Comparison of ENCODE assay signal across 23 mouse cellular contexts in genomic region chr3:84234562-84234961, GRCm38 (mm10).
DNase-seq lines count a peak whose midpoint lies in the region; ATAC-seq and TF ChIP-seq lines count a peak whose summit lies in the region.
"Had no signal": no experiment of that assay in that cellular context is flagged by ENCODE, and none has a peak within 500 bp of the region (broad histone marks: within the 10 kb centered on the region; RNA-seq: fewer than 3 reads in every experiment).

No protein-coding gene starts in this region.

- H3K4me3 ChIP-seq in hindbrain, embryonic 10.5 days, result no peak overlapping the region
- no peak overlapping the region for H3K4me3 ChIP-seq in hindbrain, embryonic 13.5 days
- no peak overlapping the region for H3K4me3 ChIP-seq in liver, postnatal 0 days (ENCODE audit: low read depth, low read length)
- no peak overlapping the region for H3K4me3 ChIP-seq in liver, embryonic 11.5 days (ENCODE audit: low read depth, low read length)
- H3K4me3 ChIP-seq in brown adipose tissue, adult 24 weeks (ENCODE audit: insufficient read depth, low read depth, low read length), result no peak overlapping the region
- H3K4me3 ChIP-seq in stomach, postnatal 0 days (ENCODE audit: low read depth, low read length), result no peak overlapping the region
- H3K4me3 ChIP-seq: embryonic facial prominence, embryonic 10.5 days; heart, embryonic 10.5 days had no signal

- TF ChIP-seq EP300 in liver, postnatal 0 days (IDR thresholded peaks at IDR 0.05; ENCODE audit: low read depth), result no peak
- TF ChIP-seq EP300 in stomach, postnatal 0 days (optimal IDR thresholded peaks at IDR 0.05), result no peak

- no peak for TF ChIP-seq CTCF in liver, postnatal 0 days (IDR thresholded peaks at IDR 0.05; ENCODE audit: low read depth)
- TF ChIP-seq CTCF in stomach, postnatal 0 days (IDR thresholded peaks at IDR 0.05; ENCODE audit: low read depth), result no peak

- H3K4me1 ChIP-seq in hindbrain, embryonic 10.5 days (replicated peaks), result peaks cover 57% of the 10 kb centered on the region
- H3K4me1 ChIP-seq in hindbrain, embryonic 13.5 days (replicated peaks), result peaks cover 28% of the 10 kb centered on the region
- peaks cover 28% of the 10 kb centered on the region for H3K4me1 ChIP-seq in liver, postnatal 0 days (ENCODE audit: insufficient read depth)
- peaks cover 5% of the 10 kb centered on the region; the same call in 1 of the 2 replicates for H3K4me1 ChIP-seq in liver, embryonic 11.5 days (replicated peaks; ENCODE audit: control insufficient read depth, insufficient read depth, low read length)
- H3K4me1 ChIP-seq in brown adipose tissue, adult 24 weeks (ENCODE audit: control insufficient read depth, insufficient read depth, insufficient read length, low read length), result peaks cover 35% of the 10 kb centered on the region
- H3K4me1 ChIP-seq in stomach, postnatal 0 days (replicated peaks; ENCODE audit: control insufficient read depth, insufficient read depth), result peaks cover 2% of the 10 kb centered on the region; the same call in 1 of the 2 replicates

- DNase-seq in hindbrain, embryonic 10.5 days (ENCODE audit: low spot score), result no peak
- no peak for DNase-seq in liver, postnatal 0 days
- DNase-seq in liver, embryonic 11.5 days (ENCODE audit: low spot score), result no peak
- DNase-seq in stomach, postnatal 0 days (ENCODE audit: low spot score), result peak; percentile 24
- no peak for DNase-seq in spleen, postnatal 10 days (ENCODE audit: low spot score in 2 of 2)
- DNase-seq: adrenal gland, postnatal 14 days; B cell, adult 2 months; cerebellum, adult 2 months; cerebellum, postnatal 10 days; gastrocnemius, postnatal 10 days; heart, adult 18-20 months; heart, postnatal 10 days; heart, postnatal 4 days had no signal

- H3K27ac ChIP-seq in hindbrain, embryonic 10.5 days, result peak overlapping the region; percentile 59; the same call in 1 of the 2 replicates
- no peak overlapping the region for H3K27ac ChIP-seq in hindbrain, embryonic 13.5 days
- peak overlapping the region; percentile 59; the same call in 1 of the 2 replicates for H3K27ac ChIP-seq in liver, postnatal 0 days (ENCODE audit: low read depth)
- H3K27ac ChIP-seq in liver, embryonic 11.5 days (ENCODE audit: low read depth, low read length), result no peak overlapping the region; the same call in 1 of the 2 replicates
- H3K27ac ChIP-seq in brown adipose tissue, adult 24 weeks (replicated peaks; ENCODE audit: low read depth, low read length), result peak overlapping the region; percentile 73
- H3K27ac ChIP-seq in stomach, postnatal 0 days (replicated peaks), result peak overlapping the region; percentile 72
- H3K27ac ChIP-seq: embryonic facial prominence, embryonic 10.5 days; heart, embryonic 10.5 days; hindbrain, embryonic 14.5 days had no signal

- H3K27me3 ChIP-seq in hindbrain, embryonic 10.5 days (ENCODE audit: insufficient read depth, poor library complexity, severe bottlenecking), result no peaks in the 10 kb centered on the region; the same call in 1 of the 2 replicates
- H3K27me3 ChIP-seq in hindbrain, embryonic 13.5 days, result no peaks in the 10 kb centered on the region
- H3K27me3 ChIP-seq in liver, postnatal 0 days (ENCODE audit: insufficient read depth, low read length), result no peaks in the 10 kb centered on the region
- no peaks in the 10 kb centered on the region for H3K27me3 ChIP-seq in liver, embryonic 11.5 days (replicated peaks; ENCODE audit: control insufficient read depth, insufficient read depth, low read length)
- no peaks in the 10 kb centered on the region for H3K27me3 ChIP-seq in stomach, postnatal 0 days (ENCODE audit: control insufficient read depth, insufficient read depth, low read length)
- H3K27me3 ChIP-seq: Patski had no signal

- H3K9me3 ChIP-seq in hindbrain, embryonic 10.5 days, result peaks cover 7% of the 10 kb centered on the region
- no peaks in the 10 kb centered on the region for H3K9me3 ChIP-seq in hindbrain, embryonic 13.5 days
- H3K9me3 ChIP-seq in liver, postnatal 0 days (ENCODE audit: low read length), result no peaks in the 10 kb centered on the region
- no peaks in the 10 kb centered on the region for H3K9me3 ChIP-seq in liver, embryonic 11.5 days (ENCODE audit: control insufficient read depth, low read length)
- H3K9me3 ChIP-seq in stomach, postnatal 0 days (ENCODE audit: control insufficient read depth, low read length), result no peaks in the 10 kb centered on the region
- H3K9me3 ChIP-seq: embryonic facial prominence, embryonic 10.5 days; G1E; heart, embryonic 10.5 days had no signal

- no peak for ATAC-seq in hindbrain, embryonic 13.5 days (ENCODE audit: low FRiP score)
- ATAC-seq in liver, postnatal 0 days, result peak; percentile 32
- ATAC-seq in liver, embryonic 11.5 days (replicated peaks; ENCODE audit: low FRiP score), result no peak
- ATAC-seq in stomach, postnatal 0 days (ENCODE audit: low FRiP score, low TSS enrichment), result peak; percentile 50; the same call in 1 of the 2 replicates
- ATAC-seq: activated CD4-positive, CD25-positive, alpha-beta regulatory T cell, adult 4 months; CD4-positive, CD25-positive, alpha-beta regulatory T cell, adult 4 months; forebrain, embryonic 14.5 days; Patski had no signal

- no peak overlapping the region for H3K9ac ChIP-seq in hindbrain, embryonic 13.5 days
- H3K9ac ChIP-seq in liver, postnatal 0 days (replicated peaks), result no peak overlapping the region
- H3K9ac ChIP-seq in liver, embryonic 11.5 days (ENCODE audit: low read depth, low read length), result no peak overlapping the region
- no peak overlapping the region for H3K9ac ChIP-seq in stomach, postnatal 0 days (ENCODE audit: low read length)
- H3K9ac ChIP-seq: hindbrain, embryonic 14.5 days had no signal

- peaks cover 8% of the 10 kb centered on the region; the same call in 1 of the 2 replicates for H3K36me3 ChIP-seq in hindbrain, embryonic 10.5 days
- H3K36me3 ChIP-seq in hindbrain, embryonic 13.5 days, result no peaks in the 10 kb centered on the region; the same call in 1 of the 2 replicates
- no peaks in the 10 kb centered on the region for H3K36me3 ChIP-seq in liver, postnatal 0 days (replicated peaks; ENCODE audit: insufficient read depth, low read length)
- H3K36me3 ChIP-seq in liver, embryonic 11.5 days (ENCODE audit: control insufficient read depth, insufficient read depth, low read length), result no peaks in the 10 kb centered on the region
- H3K36me3 ChIP-seq in stomach, postnatal 0 days (ENCODE audit: control insufficient read depth, insufficient read depth, low read length), result no peaks in the 10 kb centered on the region
- H3K36me3 ChIP-seq: embryonic facial prominence, embryonic 10.5 days; G1E; heart, embryonic 10.5 days had no signal

- 87% methylated on average over 4 of the region's 4 CpGs for WGBS in hindbrain, embryonic 10.5 days
- 90% methylated on average over 4 of the region's 4 CpGs for WGBS in hindbrain, embryonic 13.5 days
- WGBS in liver, postnatal 0 days (ENCODE audit: insufficient replicate concordance), result 46% methylated on average over 4 of the region's 4 CpGs
- 66% methylated on average over 4 of the region's 4 CpGs for WGBS in liver, embryonic 11.5 days
- 64% methylated on average over 4 of the region's 4 CpGs for WGBS in stomach, postnatal 0 days

- H3K4me2 ChIP-seq in hindbrain, embryonic 13.5 days, result no peak overlapping the region
- H3K4me2 ChIP-seq in liver, postnatal 0 days (ENCODE audit: low read depth, low read length), result no peak overlapping the region
- H3K4me2 ChIP-seq in liver, embryonic 11.5 days, result no peak overlapping the region
- no peak overlapping the region for H3K4me2 ChIP-seq in stomach, postnatal 0 days (replicated peaks; ENCODE audit: low read depth)
- H3K4me2 ChIP-seq: hindbrain, embryonic 14.5 days had no signal

Comparison
In these comparisons a context has a peak if more than half of its experiments do, and no peak if none do; other contexts are left out.
1. H3K27ac ChIP-seq: peak in hindbrain, embryonic 10.5 days (single experiment), liver, postnatal 0 days (single experiment), brown adipose tissue, adult 24 weeks (single experiment) and stomach, postnatal 0 days (single experiment); none in hindbrain, embryonic 13.5 days (single experiment) and liver, embryonic 11.5 days (single experiment).
2. ATAC-seq: peak in liver, postnatal 0 days (single experiment) and stomach, postnatal 0 days (single experiment); none in hindbrain, embryonic 13.5 days (single experiment) and liver, embryonic 11.5 days (single experiment).